Mouse (Mus musculus) hindbrain, postnatal 0 days (tissue): ENCODE data around the gene D230025D16Rik. TPM values are rescaled to one million over a fixed set of nuclear protein-coding genes. Genes with fewer than 3 reads are reported as not detected.
"Not testable (repeated sequence)": the region's sequence is repeated elsewhere in the genome, so short reads cannot be mapped to it uniquely, and the experiment has no call there.

Experiments
- ATAC-seq: fragments of 200-750 bp; cut with Nextera tagmentation; 2 replicates; pipeline ENCODE4 v1.8.0; 2017; ENCODE audit warnings: mild to moderate bottlenecking, moderate TSS enrichment, moderate library complexity
- DNase-seq: peaks from one replicate; pipeline ENCODE4 v3.0.0-alpha.2; 2015; ENCODE audit warnings: low spot score
- H3K27ac ChIP-seq: fragments of 300-500 bp; sonication (generic); 2 replicates; pipeline ENCODE4 v1.5.1; 2014; ENCODE audit warnings: mild to moderate bottlenecking
- H3K27me3 ChIP-seq: fragments of 300-500 bp; sonication (generic); 2 replicates; pipeline ENCODE4 v1.6.1; 2014; ENCODE audit warnings: low read length, mixed read lengths; ENCODE audit not compliant: insufficient read depth
- H3K36me3 ChIP-seq: fragments of 300-500 bp; sonication (generic); 2 replicates; pipeline ENCODE4 v1.6.1; 2014; ENCODE audit warnings: low read length, mixed read lengths; ENCODE audit not compliant: insufficient read depth
- H3K4me1 ChIP-seq: fragments of 300-500 bp; sonication (generic); 2 replicates; pipeline ENCODE4 v1.6.1; 2014; ENCODE audit warnings: antibody characterized with exemption, low read length, mixed read lengths; ENCODE audit not compliant: insufficient read depth
- H3K4me2 ChIP-seq: fragments of 300-500 bp; sonication (generic); 2 replicates; pipeline ENCODE4 v1.6.1; 2014; ENCODE audit warnings: low read depth, mild to moderate bottlenecking, low read length, moderate library complexity, mixed read lengths
- H3K4me3 ChIP-seq: fragments of 300-500 bp; sonication (generic); 2 replicates; pipeline ENCODE4 v1.5.1; 2014; ENCODE audit warnings: low read length
- H3K9ac ChIP-seq: fragments of 300-500 bp; sonication (generic); replicated peaks from 2 replicates; pipeline ENCODE4 v1.6.1; 2014; ENCODE audit warnings: mild to moderate bottlenecking, low read length, moderate library complexity, mixed read lengths
- H3K9me3 ChIP-seq: fragments of 300-500 bp; sonication (generic); 2 replicates; pipeline ENCODE4 v1.6.1; 2016; ENCODE audit warnings: low read length, mixed read lengths
- CTCF ChIP-seq: IDR thresholded peaks from 2 replicates; pipeline ENCODE4 v1.5.1; 2016; ENCODE audit warnings: antibody characterized with exemption, control low read depth, low read depth
- WGBS: fragments of 180-500 bp; shearing (Covaris S2); extraction: QIAGEN DNeasy Blood & Tissue Kit; methylation state at CpG from one replicate; pipeline ENCODE4 v1.1.7; 2014; 5-methylcytosine and 5-hydroxymethylcytosine counted together
- polyA plus RNA-seq: library from polyadenylated mRNA; unstranded; fragments of >200 nt; fragmentation: Nextera tagmentation; extraction: Ambion mirVana; gene quantifications from 2 replicates; pipeline ENCODE4 v1.2.1, GENCODE M21; 2015
- total RNA-seq: library from RNA; depleted of rRNA; stranded (reverse); fragments of >200 nt; gene quantifications from 2 replicates; pipeline ENCODE4 v1.2.3, GENCODE M21; 2014

D230025D16Rik gene
- total and polyA plus RNA-seq, 2 experiments from 2014 or later: 22.1 to 39.5 TPM

DNA sequence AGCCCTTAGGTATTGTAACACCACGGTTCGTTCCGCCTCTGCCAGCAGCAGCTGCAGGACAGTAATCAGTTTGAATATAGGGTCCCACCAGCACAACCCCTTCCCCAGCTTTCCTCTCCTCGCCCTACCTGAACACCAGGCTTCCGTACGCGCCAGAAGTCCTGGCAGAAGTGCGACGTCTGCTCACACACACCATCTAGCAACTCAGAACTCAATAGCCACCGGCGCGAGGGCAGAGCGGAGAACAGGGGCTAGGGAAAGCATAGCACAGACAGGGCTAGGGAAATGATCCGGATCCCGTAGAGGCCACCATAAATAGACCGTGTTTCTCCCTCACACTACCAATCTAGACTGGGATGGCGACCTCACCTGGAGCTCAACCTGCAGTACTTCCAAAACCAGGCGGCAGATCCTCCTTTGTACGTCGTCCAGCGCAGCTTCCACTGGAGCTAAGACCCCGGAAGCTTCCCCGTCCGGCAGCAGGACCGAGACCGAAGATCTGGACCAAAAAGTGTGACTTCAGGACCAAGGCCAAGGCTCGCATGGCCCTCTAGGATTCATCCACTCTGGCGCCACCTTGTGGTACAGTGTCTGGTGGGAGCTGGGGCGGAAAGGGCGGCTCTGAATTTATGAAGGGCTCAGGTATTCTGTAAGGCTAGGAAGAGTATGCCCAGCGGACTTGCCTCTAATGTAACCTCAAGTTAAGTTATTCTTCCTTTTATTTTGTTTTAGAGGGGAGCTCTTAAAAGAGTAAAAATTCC is 65.8 kb downstream of the D230025D16Rik start:
- DNase-seq (peak; percentile 90), ATAC-seq (no peak)
- Histone ChIP-seq H3K4me3 (peak overlapping the region; percentile 54), H3K4me2 (peak overlapping the region; percentile 72), H3K9me3 (no peaks in the 10 kb centered on the region), H3K4me1 (peaks cover 14% of the 10 kb centered on the region; the same call in 1 of the 2 replicates), H3K9ac (no peak overlapping the region), H3K27me3 (no peaks in the 10 kb centered on the region), H3K36me3 (no peaks in the 10 kb centered on the region), H3K27ac (no peak overlapping the region)
- TF ChIP-seq CTCF: peak; percentile 92
- WGBS: 4% methylated on average over 31 of the region's 31 CpGs

DNA sequence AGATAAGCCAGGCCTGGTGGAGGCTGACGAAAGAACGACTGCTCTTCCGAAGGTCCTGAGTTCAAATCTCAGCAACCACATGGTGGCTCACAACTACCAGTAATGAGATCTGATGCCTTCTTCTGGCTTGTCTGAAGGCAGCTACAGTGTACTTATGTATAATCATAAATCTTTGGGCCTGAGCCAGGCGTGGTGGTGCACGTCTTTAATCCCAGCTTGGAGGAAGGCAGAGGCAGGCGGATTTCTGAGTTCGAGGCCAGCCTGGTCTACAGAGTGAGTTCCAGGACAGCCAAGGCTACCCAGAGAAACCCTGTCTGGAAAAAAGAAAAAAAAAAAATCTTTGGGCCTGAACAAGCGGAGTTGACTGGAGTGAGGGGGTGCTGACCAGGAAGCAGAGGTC is 66.4 kb downstream of the D230025D16Rik start:
- 85% methylated on average over 8 of the region's 8 CpGs for WGBS
- H3K4me2 ChIP-seq, DNase-seq, H3K9ac ChIP-seq, H3K9me3 ChIP-seq, H3K4me3 ChIP-seq, ATAC-seq, H3K27ac ChIP-seq, H3K36me3 ChIP-seq, H3K27me3 ChIP-seq: not testable (repeated sequence)
- peaks cover 11% of the 10 kb centered on the region; the same call in 1 of the 2 replicates for H3K4me1 ChIP-seq

DNA sequence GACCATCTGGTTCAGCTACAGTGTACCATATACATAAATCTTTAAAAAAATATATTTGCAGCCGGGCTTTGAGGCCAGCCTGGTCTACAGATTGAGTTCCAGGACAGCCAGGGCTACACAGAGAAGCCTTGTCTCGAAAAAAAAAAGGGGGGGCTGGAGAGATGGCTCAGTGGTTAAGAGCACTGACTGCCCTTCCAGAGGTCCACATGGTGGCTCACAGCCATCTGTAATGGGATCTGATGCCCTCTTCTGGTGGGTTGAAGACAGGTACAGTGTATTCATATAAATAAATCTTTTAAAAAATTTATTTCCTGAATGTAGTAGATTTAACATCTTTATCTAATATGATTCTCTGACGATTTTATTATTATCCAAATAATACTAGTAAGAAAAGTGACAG is 66.9 kb downstream of the D230025D16Rik start:
- H3K4me2 ChIP-seq, H3K36me3 ChIP-seq, DNase-seq, H3K4me3 ChIP-seq, H3K9ac ChIP-seq, ATAC-seq, H3K4me1 ChIP-seq, H3K27ac ChIP-seq, H3K27me3 ChIP-seq, H3K9me3 ChIP-seq: not testable (repeated sequence)
- peak; percentile 24; the same call in 1 of the 2 replicates for TF ChIP-seq CTCF
- 70% methylated on average over 3 of the region's 3 CpGs for WGBS

DNA sequence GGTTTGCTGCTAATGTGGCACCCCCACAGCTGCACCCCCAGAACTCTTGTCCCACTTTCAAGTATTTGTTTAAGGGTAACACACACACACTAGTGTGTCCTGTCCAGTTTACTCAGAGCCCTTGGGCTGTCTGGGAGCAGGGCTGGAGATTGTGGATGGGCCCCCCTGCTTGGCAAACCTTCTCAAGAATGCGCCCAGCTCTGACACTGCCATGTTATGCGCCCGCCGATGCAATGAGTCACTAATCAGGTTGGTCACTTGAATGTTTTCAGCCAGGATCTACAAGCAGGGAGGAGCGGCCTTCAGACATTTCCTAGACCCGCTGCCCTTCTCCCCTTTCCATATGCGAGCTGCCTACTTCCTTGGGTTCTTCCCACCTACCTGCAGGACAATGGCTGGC is 67.5 kb downstream of the D230025D16Rik start:
- H3K4me1 ChIP-seq: peaks cover 13% of the 10 kb centered on the region
- no peak overlapping the region for H3K27ac ChIP-seq
- H3K9ac ChIP-seq: no peak overlapping the region
- H3K4me2 ChIP-seq: no peak overlapping the region
- ATAC-seq: no peak
- DNase-seq: no peak
- no peaks in the 10 kb centered on the region for H3K36me3 ChIP-seq
- H3K27me3 ChIP-seq: no peaks in the 10 kb centered on the region
- no peak overlapping the region for H3K4me3 ChIP-seq
- WGBS: 85% methylated on average over 7 of the region's 7 CpGs
- TF ChIP-seq CTCF: no peak
- no peaks in the 10 kb centered on the region for H3K9me3 ChIP-seq

DNA sequence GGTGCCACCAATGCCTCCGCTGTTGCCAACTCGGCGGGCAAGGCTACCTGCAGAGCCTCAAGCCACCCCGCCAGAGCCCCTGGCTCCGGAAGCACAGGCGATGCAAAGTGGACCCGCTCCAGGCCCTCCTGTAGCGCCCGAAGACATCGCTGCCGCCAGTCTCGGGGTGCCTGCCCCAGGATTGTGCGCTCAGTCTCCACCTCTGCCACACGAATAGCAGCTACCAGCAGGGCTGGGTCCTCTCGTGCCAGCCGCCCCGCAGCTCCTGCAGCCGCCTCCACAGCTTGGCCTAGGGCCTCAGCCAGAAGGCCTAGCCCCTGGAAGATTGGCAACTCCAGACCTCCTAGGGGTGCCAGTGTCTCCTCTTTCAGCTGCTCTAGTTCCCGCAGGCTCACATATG is 68.5 kb downstream of the D230025D16Rik start:
- 54% methylated on average over 19 of the region's 19 CpGs for WGBS
- no peak overlapping the region for H3K9ac ChIP-seq
- no peak overlapping the region for H3K27ac ChIP-seq
- no peaks in the 10 kb centered on the region for H3K9me3 ChIP-seq
- H3K4me1 ChIP-seq: peaks cover 15% of the 10 kb centered on the region
- no peak for DNase-seq
- no peak overlapping the region for H3K4me2 ChIP-seq
- no peaks in the 10 kb centered on the region for H3K36me3 ChIP-seq
- ATAC-seq: no peak
- TF ChIP-seq CTCF: no peak
- H3K4me3 ChIP-seq: no peak overlapping the region
- H3K27me3 ChIP-seq: no peaks in the 10 kb centered on the region

DNA sequence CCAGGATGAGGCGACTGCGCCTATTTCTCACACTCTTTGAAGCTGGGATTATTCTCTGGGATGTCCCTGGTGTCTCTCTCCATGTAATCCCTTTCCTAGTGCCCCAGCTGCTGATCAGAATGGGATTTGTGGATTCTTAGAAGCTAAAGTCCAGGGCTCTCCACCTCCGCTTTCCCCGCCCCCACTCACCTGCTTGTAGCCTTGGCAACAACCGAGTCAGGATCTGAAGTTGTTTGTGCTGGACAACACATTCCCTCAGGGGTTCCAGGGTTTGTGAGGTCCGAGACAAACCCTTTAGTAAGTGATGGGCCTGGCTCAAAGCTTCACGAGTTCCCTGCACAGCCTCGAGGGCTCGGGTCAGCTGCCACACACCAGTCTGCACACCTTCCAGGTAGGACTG is 69.8 kb downstream of the D230025D16Rik start:
- H3K4me3 ChIP-seq: no peak overlapping the region
- no peak overlapping the region for H3K4me2 ChIP-seq
- no peak for DNase-seq

DNA sequence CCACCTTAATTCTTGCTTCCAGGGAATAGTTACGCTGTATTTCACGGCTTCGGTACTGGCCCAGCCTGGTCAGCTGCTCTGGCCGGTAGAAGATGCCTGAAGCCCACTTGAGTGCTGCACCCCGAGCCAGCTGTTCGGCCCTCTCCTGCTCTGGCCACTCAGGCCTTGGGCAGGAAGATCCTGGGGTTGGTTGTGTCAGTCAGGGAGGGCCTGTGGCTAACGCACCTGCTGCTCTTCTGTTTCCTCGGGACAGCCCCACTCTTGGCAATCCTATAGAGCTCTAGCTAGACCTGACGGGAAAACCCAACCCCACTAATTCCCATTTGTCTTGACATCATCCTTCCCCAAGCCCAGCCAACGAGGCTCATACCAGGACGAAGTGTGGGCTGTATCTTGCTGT is 70.3 kb downstream of the D230025D16Rik start:
- no peak overlapping the region for H3K27ac ChIP-seq
- no peak for DNase-seq
- no peak for TF ChIP-seq CTCF
- no peaks in the 10 kb centered on the region for H3K9me3 ChIP-seq
- peaks cover 15% of the 10 kb centered on the region for H3K4me1 ChIP-seq
- 68% methylated on average over 11 of the region's 11 CpGs for WGBS
- 0 out of 2 replicates have a peak overlapping the region, but pooled peaks have one; percentile 16 for H3K4me2 ChIP-seq
- H3K36me3 ChIP-seq: peaks cover 5% of the 10 kb centered on the region
- H3K4me3 ChIP-seq: no peak overlapping the region
- H3K27me3 ChIP-seq: no peaks in the 10 kb centered on the region
- H3K9ac ChIP-seq: no peak overlapping the region
- ATAC-seq: no peak

More for the DNA sequence above, 69.8 kb downstream of the D230025D16Rik start:
- Histone ChIP-seq H3K27ac (no peak overlapping the region), H3K4me1 (peaks cover 19% of the 10 kb centered on the region), H3K9ac (no peak overlapping the region), H3K36me3 (peaks cover under 1% of the 10 kb centered on the region), H3K27me3 (no peaks in the 10 kb centered on the region), H3K9me3 (no peaks in the 10 kb centered on the region)
- TF ChIP-seq CTCF: no peak
- ATAC-seq: no peak
- WGBS: 70% methylated on average over 9 of the region's 9 CpGs
